Mouse (Mus musculus) fibroblast of lung, adult 2 months (primary cell): Measurements from ENCODE around the gene Gm20388.

Experiments used
- DNase-seq: peaks from one replicate; pipeline ENCODE4 v3.0.0-alpha.2; 2011; ENCODE audit warnings: low read depth

Gm20388 gene

DNA sequence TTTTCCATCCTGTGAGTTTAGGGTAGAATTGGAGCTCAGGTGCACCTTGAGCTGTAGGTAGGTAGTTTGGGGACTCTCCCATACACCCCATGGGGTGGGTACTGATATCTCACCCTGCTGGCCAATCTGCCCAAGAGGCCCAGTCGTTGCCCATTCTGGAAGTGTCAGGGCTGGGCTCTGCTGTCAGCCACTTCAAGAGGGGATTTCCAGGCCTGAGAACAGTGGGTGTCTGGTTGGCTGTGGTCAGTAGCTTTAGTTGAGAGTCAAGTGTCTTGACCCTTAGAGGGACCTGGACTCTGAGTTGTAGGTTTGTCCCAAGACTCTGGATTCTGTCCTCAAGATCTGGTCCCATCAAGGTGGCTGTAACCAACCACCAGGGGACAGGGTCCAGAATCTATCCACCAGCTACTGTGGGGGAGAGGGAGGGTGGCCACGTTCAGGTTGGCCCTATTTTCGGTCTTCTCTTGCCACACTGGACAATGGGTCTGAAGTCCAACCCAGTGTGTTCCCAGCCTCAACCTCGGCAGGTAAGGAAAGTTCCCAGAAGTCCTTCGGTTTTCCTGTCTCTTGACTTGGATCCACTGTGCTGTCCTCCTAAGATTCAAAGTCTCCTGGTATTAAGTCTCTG, 580.6 kb downstream of the Gm20388 start:
- DNase-seq, result no peak

DNA sequence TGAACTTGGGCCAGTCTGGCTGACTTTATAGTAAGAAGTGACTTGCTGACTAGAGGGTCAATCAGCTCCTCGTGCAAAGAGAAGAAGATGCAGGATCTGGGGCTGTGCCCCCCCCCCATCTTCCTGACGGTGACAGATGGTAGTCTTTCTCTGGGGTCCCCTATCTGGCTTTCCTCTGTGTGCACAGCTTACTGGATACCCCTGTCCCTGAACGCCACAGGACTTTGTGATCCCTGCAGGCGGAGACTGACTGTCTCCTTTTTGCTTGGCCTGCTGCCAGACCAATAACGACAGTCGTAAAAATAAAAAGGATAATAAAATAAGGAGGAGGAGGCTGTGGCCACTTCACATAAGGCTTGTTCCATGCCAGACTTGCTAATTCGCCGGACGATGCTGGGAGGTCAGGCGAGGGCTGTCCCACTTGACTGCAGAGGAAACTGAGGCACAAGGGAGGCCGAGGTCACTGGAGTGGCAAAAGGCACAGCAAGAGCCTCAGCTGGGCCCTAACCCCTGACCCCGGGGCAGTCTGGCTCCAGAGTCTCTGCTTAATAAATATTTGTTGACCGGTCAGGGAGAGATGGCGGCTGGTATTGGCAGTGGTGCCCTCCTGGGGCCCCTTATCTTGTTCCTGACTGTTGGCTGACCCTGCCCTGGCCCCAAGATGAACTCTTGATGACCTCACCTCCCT, 581.7 kb downstream of the Gm20388 start:
- DNase-seq, result no peak

DNA sequence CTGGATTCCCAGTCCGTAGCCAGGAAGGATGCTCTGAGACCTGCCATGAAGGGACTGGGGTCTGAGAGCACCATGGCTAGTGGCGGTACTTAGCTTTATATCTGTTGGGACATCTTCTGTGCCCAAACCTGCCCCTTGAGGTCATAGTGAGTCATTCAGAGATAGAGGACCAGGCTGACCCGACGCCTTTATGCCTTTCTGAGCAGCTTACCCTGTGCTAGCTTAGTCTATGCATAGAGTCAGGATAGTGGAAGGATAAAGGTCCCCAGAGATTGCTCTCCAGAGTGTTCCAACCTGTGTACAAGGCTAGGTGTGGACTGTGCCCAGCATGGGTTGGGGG, 582.2 kb downstream of the Gm20388 start:
- no peak for DNase-seq

DNA sequence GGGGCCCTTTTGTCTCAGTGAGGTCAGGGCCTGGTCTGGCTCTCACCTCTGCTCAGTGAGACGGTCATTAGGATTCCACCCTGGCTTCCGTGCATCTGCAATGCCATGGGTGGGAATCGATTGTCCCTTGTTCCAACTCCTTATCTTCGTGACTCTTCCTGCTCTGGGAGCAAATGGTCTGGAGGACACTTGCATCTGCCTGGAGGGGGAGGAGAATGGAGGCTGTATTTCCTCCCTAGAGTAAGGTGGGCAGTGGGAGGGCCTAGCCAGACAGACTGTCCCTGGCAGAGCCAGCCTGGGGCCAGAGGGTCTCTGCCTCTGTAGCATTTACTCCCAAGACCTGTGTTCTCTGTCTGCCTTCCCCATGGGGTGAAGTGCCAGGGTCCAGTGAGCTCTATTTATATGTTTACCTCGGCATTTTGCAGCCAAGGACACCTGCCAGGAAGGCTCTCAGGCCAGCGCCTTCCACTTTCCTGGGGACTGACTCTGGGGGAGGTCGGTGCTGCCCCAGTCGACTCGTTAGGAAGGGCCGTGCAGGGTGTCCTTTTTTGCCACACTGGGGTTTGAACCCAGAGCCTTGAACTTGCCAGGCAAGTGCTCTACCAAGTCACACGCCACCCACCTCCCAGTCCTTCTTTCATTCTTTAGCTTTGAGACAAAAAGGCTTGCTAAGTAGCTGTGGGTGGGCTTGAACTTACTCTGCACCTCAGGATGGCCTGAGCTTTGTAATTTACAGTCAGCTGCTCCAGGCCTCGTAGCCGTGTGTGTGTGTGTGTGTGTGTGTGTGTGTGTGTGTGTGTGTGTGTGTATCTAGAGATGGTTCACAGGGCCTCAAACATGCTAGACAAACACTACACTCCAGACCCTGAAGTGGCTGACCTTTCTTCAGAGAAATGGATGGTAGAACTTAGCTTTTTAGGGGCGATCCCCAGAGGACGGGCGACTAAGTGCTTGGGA, 583.1 kb downstream of the Gm20388 start:
- DNase-seq, result no peak

DNA sequence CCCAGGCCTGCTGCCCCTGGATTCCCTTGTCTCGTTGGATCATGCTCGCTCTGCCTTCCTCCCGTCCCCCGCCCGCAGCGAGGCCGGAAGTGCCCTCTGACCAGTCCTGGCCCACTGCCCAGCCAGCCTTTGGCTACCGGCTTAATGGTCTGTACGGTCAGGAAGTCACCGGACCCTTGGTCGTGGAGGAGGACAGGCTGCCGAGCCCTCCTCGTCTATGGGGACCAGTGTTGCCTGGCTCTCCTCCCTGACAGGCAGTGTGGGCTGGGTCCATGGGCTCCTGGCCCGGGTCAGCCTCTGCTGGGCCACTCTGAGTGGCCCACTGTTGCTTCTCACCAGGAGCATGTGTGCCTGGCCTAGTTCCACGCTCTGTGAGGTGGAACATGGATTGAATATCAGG, 584.3 kb downstream of the Gm20388 start:
- DNase-seq, result no peak

DNA sequence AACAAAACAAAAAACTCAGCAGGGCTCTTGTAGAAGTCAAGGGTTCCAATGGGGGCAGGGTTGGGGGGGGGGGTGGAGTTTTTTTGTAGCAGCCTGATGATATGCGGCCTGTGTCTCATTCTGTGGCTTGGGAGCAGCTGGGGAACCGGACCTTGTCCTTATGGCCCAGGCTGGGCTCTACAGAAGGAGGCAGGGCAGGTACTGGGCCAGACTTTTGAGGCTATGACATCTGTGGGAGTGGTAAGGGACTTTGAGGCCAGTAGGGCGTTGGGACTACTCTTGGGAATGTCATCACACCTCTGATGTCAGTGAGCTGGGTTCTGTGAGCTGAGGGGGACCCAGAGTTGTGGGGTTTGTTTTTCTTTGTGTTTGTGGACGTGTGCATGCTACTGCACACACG, 584.8 kb downstream of the Gm20388 start:
- DNase-seq, result no peak

DNA sequence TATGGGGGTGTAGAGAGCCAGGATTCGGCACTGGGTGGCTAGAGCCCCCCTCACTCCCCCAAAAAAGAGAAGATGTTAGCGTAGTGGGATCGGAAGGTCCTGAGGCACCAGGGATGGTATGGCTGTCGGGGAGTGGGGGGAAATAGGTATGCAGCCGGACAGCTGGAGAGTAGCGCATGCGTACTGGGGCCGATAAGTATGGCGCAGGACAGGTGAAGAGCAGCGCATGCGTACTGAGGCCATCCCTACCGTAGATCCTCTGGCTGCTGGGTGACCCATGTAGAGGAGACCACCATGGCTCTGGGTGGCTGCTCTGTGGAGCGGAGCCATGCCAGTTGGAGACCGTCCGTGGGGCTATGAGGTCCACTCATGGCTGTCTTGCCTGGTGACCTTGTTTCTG, 585.8 kb downstream of the Gm20388 start:
- DNase-seq, result no peak

DNA sequence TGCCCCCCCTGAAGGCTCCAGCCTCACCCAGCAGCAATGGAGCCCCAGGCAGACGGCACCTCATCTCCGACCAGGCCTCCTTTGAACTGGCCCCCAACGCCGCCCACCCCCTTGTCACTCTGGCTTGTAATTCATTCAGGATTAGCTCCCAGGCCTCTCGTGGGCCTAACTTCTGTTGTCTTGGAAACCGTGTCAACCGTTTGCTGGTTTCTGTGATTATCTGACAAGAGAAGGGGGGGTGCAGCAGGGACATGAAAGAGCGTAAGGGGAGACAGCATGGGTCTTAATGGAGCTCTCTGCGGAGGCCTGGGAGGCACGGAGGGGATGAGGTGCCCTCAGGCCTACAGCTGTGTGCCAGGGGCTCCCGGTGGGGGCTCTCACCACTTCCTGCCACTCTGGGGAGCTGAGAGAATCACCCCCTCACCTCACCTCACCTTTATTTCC, 586.9 kb downstream of the Gm20388 start:
- DNase-seq, result no peak

DNA sequence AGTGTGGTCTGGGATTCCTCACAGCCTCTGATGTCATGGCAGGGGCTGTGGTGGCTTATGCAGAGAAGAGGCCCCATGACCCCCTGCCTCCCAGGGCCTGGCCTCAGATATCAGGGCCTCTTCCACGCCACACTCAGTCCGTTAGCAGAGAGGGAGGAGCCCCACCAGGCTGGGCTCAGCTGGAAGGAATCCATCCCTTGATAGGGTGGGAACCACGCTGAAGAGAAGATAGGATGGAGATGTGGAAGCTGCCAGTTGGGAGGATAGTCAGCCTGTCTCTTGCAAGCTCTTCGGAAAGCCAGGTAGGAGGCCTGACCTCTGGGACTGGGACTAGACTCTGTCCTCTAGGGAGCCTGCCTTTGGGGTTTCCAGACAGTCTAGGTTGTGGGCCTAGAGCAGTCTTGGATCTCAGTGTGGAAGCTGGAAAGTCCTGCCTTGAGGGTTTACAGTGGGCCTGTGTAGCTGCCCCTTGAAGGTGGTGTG, 587.7 kb downstream of the Gm20388 start:
- DNase-seq, result no peak

DNA sequence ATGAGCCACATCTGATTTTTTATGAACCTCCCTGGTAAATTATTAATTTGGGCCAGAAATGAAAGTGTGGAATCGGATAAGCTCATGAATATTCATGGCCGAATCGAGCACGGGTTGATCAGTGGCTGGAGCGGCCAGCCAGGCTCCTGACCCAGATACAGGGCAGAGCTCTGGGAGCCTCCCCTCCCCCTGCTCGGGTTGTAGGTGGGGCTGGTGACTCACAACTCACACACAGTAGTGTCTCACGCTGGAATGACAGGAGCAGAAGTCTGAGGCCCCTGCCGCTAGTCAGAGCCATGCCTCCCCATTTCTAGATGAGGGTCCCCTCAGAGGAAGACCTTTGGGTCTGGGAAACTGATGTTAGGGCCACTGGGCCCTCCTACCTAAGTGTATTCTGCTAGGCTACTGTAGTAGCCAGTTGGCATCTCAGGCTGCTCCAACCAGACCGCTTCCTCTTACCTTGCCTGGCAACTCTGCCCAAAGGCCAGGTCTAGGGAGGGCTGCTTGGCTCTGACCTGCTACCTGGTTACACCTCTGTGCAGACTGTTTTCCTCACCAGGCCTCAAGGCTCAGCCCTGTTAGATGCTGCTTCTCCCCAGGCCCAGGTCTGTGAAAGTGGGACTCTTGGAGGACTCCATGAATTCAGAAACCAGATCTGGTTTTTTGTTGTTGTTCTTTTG, 588.4 kb downstream of the Gm20388 start:
- DNase-seq, result peak; percentile 85

DNA sequence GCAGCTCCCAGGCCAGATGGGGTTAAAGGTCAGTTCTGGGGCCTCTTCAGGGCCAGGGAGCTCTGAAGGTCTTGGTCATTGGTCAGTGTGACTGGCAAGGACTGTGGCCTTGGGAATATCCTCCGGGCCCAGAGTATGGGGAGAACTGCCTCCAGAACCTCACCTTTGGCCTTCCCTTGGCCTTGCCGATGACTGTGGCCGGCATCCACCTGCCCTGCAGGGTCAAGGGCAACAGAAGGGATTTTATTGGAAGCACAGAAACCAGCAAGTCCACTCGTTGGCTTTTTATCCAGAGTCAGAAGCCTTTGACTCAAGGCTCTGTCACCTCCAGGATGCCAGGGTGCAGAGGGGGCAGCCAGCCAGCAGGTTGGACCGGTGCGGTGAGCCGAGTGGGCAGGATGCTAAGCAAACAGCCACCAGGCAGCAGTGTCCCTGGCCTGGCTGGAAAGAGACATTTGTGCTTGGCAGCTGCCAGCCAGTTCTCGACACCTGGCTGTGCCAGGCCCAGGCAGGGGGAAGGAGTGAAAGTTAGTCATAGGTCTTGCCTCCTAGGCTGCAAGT, 590.1 kb downstream of the Gm20388 start:
- no peak for DNase-seq

DNA sequence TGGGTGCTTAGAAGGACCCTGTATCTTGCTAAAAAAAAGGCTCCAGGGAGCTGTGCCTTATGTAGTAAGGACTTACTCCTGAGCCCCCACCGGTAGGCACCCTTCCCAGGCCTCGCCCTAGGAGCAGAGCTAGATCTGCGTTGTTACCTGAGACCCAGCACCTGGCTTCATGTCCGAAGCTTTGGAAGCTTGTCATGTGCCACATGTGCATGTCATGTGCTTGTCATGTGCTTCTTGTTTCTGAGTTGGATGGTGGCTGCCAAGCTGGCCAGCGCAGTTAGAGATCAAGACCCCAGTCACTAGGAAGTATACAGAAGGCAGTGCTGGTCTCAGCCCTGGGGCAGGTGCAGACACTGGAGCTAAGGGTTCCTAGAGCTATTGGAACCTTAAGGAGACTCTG, 590.8 kb downstream of the Gm20388 start:
- no peak for DNase-seq

DNA sequence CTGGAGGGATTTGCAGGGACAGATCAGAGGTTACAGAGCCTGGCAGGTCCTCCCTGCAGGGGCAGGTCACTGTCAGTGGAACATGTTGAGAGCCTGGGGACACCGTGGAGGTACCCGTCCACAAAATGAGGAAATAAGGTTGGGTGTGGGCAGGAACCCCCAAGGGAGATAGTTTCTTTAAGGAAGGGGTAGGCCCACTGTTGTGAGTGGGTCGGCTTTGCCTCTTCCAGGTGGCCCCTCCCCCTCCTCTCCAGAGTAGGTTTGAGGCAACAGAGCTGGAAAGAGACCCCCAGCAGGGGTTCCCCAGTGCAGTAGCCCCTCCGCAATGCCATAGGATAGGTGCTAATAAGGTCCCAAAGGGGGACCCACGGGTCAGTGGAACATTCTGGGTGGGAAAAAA, 591.8 kb downstream of the Gm20388 start:
- DNase-seq, result no peak

DNA sequence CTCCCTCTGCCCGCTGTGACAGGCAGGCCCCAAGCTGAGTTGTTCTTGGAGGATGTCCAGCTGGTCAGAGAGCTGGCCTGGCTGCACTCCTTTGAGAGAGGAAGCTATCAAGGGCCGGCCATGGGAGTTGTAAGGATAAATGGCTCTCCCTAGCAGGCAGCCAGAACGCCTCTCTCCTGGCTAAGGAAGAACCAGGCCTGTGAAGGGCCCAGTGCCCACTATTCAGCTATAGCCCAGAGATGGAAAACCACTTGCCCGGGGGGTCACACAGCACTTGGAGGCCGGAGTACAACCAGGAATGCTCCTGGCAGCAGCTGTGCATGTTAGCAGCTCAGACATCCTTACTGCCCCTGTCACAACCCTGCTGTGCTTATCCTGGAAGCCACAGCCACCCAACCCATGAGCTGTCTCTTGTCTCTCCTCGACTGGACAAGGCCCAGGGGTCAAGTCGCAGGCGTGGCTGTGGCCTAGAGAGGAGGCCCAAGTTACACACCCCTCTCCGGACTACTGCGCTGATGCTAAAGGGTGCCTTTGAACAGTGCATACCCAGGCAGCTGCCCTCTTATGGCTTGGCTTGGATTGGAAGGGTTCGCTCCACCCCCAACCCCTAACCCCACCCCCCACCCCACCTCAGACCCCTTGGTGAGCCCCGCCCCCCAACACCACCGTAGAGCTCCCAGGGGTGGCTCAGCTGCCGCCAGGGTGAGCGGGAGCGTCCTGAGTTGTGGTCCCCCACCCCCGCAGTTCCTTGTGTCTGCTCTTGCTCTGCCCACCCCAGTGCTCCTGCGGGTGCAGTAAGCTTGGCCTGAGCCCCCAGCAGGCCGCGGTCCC, 593.8 kb downstream of the Gm20388 start:
- peak; percentile 82 for DNase-seq

DNA sequence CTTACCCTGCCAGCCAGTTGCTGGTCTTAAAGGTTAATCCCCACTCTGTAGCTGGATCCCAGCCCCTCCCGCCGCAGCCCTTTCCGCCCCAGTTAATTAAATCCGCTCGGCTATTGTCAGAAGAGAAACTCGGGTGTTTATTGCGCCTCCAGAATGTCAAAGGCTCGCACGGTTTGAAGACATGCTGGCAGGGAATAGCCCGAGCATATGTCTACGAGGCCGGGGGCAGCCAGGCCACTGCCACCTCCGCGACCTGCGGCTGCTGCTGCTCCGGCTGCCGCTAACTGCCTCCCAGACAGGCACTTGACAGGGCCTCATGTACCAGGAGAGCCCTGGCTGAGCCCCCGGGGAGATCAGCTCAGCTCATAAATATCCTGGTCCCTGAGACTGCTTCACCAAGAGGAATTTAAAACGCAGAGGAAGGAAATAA, 594.5 kb downstream of the Gm20388 start:
- DNase-seq, result no peak

DNA sequence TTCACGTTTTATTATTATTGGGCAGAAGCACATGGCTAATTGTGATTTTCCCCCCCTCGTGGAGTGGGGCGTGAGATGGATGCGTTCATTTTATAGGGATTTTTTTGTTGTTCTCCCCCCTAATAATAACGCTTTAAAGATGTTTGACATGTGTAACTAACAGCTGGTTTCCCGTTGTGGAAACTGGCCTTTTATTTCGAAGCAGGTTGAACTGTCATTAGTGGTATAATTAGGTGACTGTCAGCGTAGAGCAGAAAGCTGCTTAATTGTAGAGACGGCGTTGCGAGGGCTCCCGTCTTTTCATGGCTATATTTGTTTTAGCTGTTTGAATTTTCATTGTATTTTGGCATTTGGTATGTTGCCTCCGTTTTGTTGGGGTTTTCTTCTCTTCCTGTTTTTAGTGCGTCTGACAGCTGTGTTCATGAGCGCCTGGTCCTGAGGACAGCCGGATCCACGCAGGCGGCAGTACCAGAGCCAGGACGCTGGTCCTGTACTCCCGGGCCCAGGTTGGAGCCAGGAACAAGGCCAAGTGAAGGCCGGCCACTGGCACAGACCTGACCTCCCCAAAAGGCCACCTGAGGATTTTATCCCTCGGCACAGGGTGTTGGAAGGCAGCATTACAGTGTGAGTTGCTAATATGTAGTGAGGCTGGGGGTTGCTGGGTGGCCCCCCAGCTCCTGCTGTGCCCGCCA, 595.1 kb downstream of the Gm20388 start:
- no peak for DNase-seq

DNA sequence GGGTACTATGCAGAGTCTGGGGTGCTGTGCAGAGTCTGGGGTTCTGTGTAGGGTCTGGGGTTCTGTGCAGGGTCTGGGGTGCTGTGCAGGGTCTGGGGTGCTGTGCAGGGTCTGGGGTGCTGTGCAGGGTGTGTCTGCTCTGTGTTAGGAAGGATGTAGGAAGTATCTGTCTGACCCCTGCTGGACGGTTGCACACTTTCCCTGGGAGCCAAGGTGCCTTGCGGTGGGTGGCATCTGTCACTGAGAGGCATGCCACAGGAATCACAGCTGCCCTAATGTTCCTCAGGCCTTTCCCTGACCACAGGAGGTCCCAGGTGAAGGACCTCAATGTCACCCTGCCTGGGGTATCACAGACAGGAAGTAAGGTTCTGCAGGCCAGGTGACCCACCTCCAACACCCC, 595.9 kb downstream of the Gm20388 start:
- no peak for DNase-seq

DNA sequence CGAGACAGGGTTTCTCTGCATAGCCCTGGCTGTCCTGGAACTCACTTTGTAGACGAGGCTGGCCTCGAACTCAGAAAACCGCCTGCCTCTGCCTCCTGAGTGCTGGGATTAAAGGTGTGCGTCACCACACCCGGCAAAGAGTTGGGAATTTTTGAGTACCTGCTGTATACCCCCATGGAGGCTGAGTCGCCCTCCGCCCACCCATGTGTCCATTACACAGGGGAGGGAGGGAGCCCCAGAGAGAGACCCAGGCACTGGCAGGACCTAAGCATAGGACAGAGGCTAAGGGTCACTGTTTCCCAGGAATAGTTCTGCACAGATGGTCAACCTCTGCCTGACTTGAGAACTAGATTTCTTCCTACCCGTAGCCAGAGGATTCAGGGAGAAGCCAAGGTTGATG, 596.6 kb downstream of the Gm20388 start:
- no peak for DNase-seq

DNA sequence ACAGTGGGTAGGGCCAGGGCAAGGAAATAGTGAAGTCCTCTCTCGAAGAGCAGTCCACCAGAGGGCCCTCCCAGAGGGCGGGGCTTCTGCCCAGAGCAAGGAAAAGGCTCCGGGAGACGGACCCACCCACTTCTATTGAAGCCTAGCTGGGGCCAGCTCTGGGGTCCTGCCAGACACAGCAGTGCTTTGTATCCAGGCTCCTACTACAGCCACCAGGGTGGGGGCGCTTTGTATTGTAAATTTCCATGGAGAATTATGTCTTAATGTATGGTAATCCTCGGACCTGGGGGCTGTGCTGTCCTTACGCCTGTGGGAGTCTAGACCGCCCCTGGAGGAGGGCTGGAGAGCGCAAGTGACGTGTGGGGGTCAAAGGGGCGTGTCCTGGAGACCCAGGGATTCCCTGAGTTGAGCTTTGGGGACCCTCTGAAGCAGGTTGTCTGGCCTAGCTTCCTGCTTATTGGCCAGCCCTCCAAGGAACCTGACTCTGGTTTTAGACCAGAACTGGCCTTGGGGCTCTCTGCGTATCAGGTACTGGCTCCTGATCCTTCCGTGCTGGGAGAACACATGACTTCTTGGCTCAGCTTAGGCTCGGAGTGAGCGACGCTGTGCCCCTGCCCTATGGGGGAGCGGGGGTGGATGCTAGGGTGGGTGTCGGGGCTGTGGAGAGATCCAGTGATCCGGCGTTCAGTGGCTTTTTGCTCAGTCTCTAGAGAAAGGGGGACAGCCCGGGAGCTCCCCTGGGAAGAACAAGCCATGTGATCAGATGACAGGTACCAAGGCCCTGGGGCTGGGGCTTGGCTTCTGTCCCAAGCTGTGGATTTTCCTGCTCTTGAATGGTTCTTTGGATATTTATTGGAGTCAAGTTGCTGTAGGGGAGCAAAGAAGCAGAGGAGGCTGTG, 598.7 kb downstream of the Gm20388 start:
- no peak for DNase-seq
